Comparison of ENCODE assay signal across 10 mouse cellular contexts in genomic region chr11:70465211-70465610, GRCm38 (mm10). TPM values are rescaled to one million over a fixed set of nuclear protein-coding genes. Genes with fewer than 3 reads are reported as not detected.
DNase-seq lines count a peak whose midpoint lies in the region; ATAC-seq and TF ChIP-seq lines count a peak whose summit lies in the region.
"Had no signal": no experiment of that assay in that cellular context is flagged by ENCODE, and none has a peak within 500 bp of the region (broad histone marks: within the 10 kb centered on the region; RNA-seq: fewer than 3 reads in every experiment).

No protein-coding gene starts in this region.

- H3K4me1 ChIP-seq in heart, postnatal 0 days (ENCODE audit: control insufficient read depth, insufficient read depth) = no peaks in the 10 kb centered on the region; the same call in 1 of the 2 replicates
- H3K4me1 ChIP-seq in embryonic facial prominence, embryonic 12.5 days = peaks cover 7% of the 10 kb centered on the region; the same call in 1 of the 2 replicates
- H3K4me1 ChIP-seq in intestine, embryonic 14.5 days (replicated peaks; ENCODE audit: control insufficient read depth, insufficient read depth, low read length) = peaks cover 14% of the 10 kb centered on the region
- no peaks in the 10 kb centered on the region for H3K4me1 ChIP-seq in neural tube, embryonic 11.5 days (ENCODE audit: control insufficient read depth, insufficient read depth, low read length)
- H3K4me1 ChIP-seq in cerebellum, adult 2 months (ENCODE audit: control insufficient read depth, insufficient read depth, low read length) = no peaks in the 10 kb centered on the region

- peaks cover 20% of the 10 kb centered on the region for H3K27me3 ChIP-seq in heart, postnatal 0 days (ENCODE audit: control insufficient read depth, insufficient read depth, low read length)
- H3K27me3 ChIP-seq in embryonic facial prominence, embryonic 12.5 days = peaks cover 56% of the 10 kb centered on the region
- H3K27me3 ChIP-seq in intestine, embryonic 14.5 days (replicated peaks; ENCODE audit: control insufficient read depth, insufficient read depth, low read length) = peaks cover 26% of the 10 kb centered on the region
- H3K27me3 ChIP-seq in neural tube, embryonic 11.5 days (ENCODE audit: control insufficient read depth, insufficient read depth, low read length) = peaks cover 10% of the 10 kb centered on the region
- no peaks in the 10 kb centered on the region for H3K27me3 ChIP-seq in cerebellum, adult 2 months (ENCODE audit: control insufficient read depth, insufficient read depth, low read length)
- H3K27me3 ChIP-seq: CH12.LX had no signal

- DNase-seq in heart, postnatal 0 days (ENCODE audit: low spot score) = no peak
- no peak for DNase-seq in heart, adult 18-20 months
- peak; percentile 53 for DNase-seq in intestine, embryonic 14.5 days (ENCODE audit: low spot score)
- DNase-seq in neural tube, embryonic 11.5 days (ENCODE audit: low spot score) = peak; percentile 20
- DNase-seq in cerebellum, adult 2 months = no peak
- DNase-seq in thymus, postnatal 36 days = no peak
- no peak for DNase-seq in thymus, postnatal 0 days (ENCODE audit: low spot score)
- DNase-seq: lung, postnatal 36 days had no signal

- H3K36me3 ChIP-seq in heart, postnatal 0 days (replicated peaks; ENCODE audit: control insufficient read depth, insufficient read depth, low read length) = no peaks in the 10 kb centered on the region
- no peaks in the 10 kb centered on the region for H3K36me3 ChIP-seq in embryonic facial prominence, embryonic 12.5 days
- no peaks in the 10 kb centered on the region for H3K36me3 ChIP-seq in intestine, embryonic 14.5 days (ENCODE audit: control insufficient read depth, insufficient read depth, low read length)
- H3K36me3 ChIP-seq in neural tube, embryonic 11.5 days (ENCODE audit: control insufficient read depth, insufficient read depth, low read length) = no peaks in the 10 kb centered on the region

- H3K27ac ChIP-seq in heart, postnatal 0 days (ENCODE audit: low read depth) = no peak overlapping the region
- no peak overlapping the region for H3K27ac ChIP-seq in embryonic facial prominence, embryonic 12.5 days
- no peak overlapping the region for H3K27ac ChIP-seq in intestine, embryonic 14.5 days (ENCODE audit: low read depth)
- no peak overlapping the region for H3K27ac ChIP-seq in neural tube, embryonic 11.5 days (ENCODE audit: low read depth, low read length)
- H3K27ac ChIP-seq in cerebellum, adult 2 months (ENCODE audit: insufficient read depth, low read length) = no peak overlapping the region

- H3K4me3 ChIP-seq in heart, postnatal 0 days (ENCODE audit: low read depth, low read length) = no peak overlapping the region
- peak overlapping the region; percentile 29; the same call in 1 of the 2 replicates for H3K4me3 ChIP-seq in embryonic facial prominence, embryonic 12.5 days
- peak overlapping the region; percentile 28 for H3K4me3 ChIP-seq in intestine, embryonic 14.5 days (ENCODE audit: low read depth, low read length)
- H3K4me3 ChIP-seq in neural tube, embryonic 11.5 days (ENCODE audit: low read depth, low read length) = no peak overlapping the region
- H3K4me3 ChIP-seq in cerebellum, adult 2 months (replicated peaks; ENCODE audit: insufficient read depth, low read depth, low read length) = no peak overlapping the region

- no peak for TF ChIP-seq CTCF in heart, postnatal 0 days (IDR thresholded peaks at IDR 0.05; ENCODE audit: low read depth)
- TF ChIP-seq CTCF in cerebellum, adult 2 months (IDR thresholded peaks at IDR 0.05; ENCODE audit: borderline replicate concordance, insufficient read depth, low read depth, low read length) = no peak

- H3K4me2 ChIP-seq in heart, postnatal 0 days (ENCODE audit: low read depth, low read length) = peak overlapping the region; percentile 59; the same call in 1 of the 2 replicates
- H3K4me2 ChIP-seq in embryonic facial prominence, embryonic 12.5 days (replicated peaks) = peak overlapping the region; percentile 46
- H3K4me2 ChIP-seq in intestine, embryonic 14.5 days (ENCODE audit: low read length) = peak overlapping the region; percentile 55
- no peak overlapping the region for H3K4me2 ChIP-seq in neural tube, embryonic 11.5 days (ENCODE audit: low read depth)

- TF ChIP-seq POLR2A in cerebellum, adult 2 months (IDR thresholded peaks at IDR 0.05; ENCODE audit: borderline replicate concordance, insufficient read depth, low read length) = no peak

- no peak overlapping the region for H3K9ac ChIP-seq in heart, postnatal 0 days (replicated peaks; ENCODE audit: low read depth, low read length)
- no peak overlapping the region for H3K9ac ChIP-seq in embryonic facial prominence, embryonic 12.5 days
- H3K9ac ChIP-seq in intestine, embryonic 14.5 days (ENCODE audit: low read length) = no peak overlapping the region
- no peak overlapping the region; the same call in 1 of the 2 replicates for H3K9ac ChIP-seq in neural tube, embryonic 11.5 days (ENCODE audit: low read length)

- no peak for TF ChIP-seq EP300 in heart, postnatal 0 days (IDR thresholded peaks at IDR 0.05; ENCODE audit: low read depth)

- no peaks in the 10 kb centered on the region for H3K9me3 ChIP-seq in heart, postnatal 0 days (replicated peaks; ENCODE audit: control insufficient read depth, low read length)
- H3K9me3 ChIP-seq in embryonic facial prominence, embryonic 12.5 days = no peaks in the 10 kb centered on the region
- no peaks in the 10 kb centered on the region for H3K9me3 ChIP-seq in intestine, embryonic 14.5 days (ENCODE audit: control insufficient read depth, low read length)
- H3K9me3 ChIP-seq in neural tube, embryonic 11.5 days (ENCODE audit: control insufficient read depth, low read length) = no peaks in the 10 kb centered on the region

- no peak for ATAC-seq in heart, postnatal 0 days (ENCODE audit: insufficient read depth, low read depth)
- no peak for ATAC-seq in embryonic facial prominence, embryonic 12.5 days (ENCODE audit: insufficient number of reproducible peaks, insufficient read depth, low FRiP score, low TSS enrichment)
- no peak for ATAC-seq in intestine, embryonic 14.5 days (replicated peaks; ENCODE audit: low FRiP score, low TSS enrichment, low read depth)
- ATAC-seq in neural tube, embryonic 11.5 days (ENCODE audit: insufficient read depth, low FRiP score, low TSS enrichment) = no peak

- 25% methylated on average over 16 of the region's 16 CpGs for WGBS in heart, postnatal 0 days
- WGBS in embryonic facial prominence, embryonic 12.5 days = 21% methylated on average over 16 of the region's 16 CpGs
- WGBS in intestine, embryonic 14.5 days = 28% methylated on average over 16 of the region's 16 CpGs
- WGBS in neural tube, embryonic 11.5 days = 24% methylated on average over 16 of the region's 16 CpGs
- WGBS in cerebellum, adult 2 months = 33% methylated on average over 16 of the region's 16 CpGs

RNA-seq across cellular contexts. Expression of gene Cxcl16, which starts 5.4 kb away (rescaled TPM):
- total RNA-seq in heart, postnatal 0 days (2014; rRNA removed; ENCODE audit: low replicate concordance) = 5.9 and 12.8 TPM in 2 replicates
- polyA plus RNA-seq in heart, postnatal 0 days (2015; fragmentation: Nextera tagmentation; extraction: Ambion mirVana) = 9.8 and 11.3 TPM in 2 replicates
- 1 to 10 TPM; 8.3 to 9.9 TPM for total RNA-seq in heart, adult 18-20 months (2021)
- polyA plus RNA-seq in embryonic facial prominence, embryonic 12.5 days (2016; fragmentation: Nextera tagmentation; extraction: Ambion mirVana) = 1.4 and 2.2 TPM in 2 replicates
- 8.0 and 10.0 TPM in 2 replicates for polyA plus RNA-seq in intestine, embryonic 14.5 days (2014; fragmentation: Nextera tagmentation; extraction: Ambion mirVana)
- 0.84 and 0.93 TPM in 2 replicates for polyA plus RNA-seq in neural tube, embryonic 11.5 days (2014; fragmentation: Nextera tagmentation; extraction: Ambion mirVana)
- polyA plus RNA-seq in cerebellum, adult 2 months (2012; rRNA removed) = 1.8 and 2.6 TPM in 2 replicates
- 34.2 and 35.1 TPM in 2 replicates for polyA plus RNA-seq in thymus, postnatal 0 days (2015; fragmentation: Nextera tagmentation; extraction: Ambion mirVana)

RNA-seq across cellular contexts. Expression of gene Zmynd15, which starts 6.0 kb away (rescaled TPM):
- total RNA-seq in heart, postnatal 0 days (2014; rRNA removed; ENCODE audit: low replicate concordance) = 0.04 and 5.0 TPM in 2 replicates
- 1.3 TPM in 2 replicates for polyA plus RNA-seq in heart, postnatal 0 days (2015; fragmentation: Nextera tagmentation; extraction: Ambion mirVana)
- 1 to 10 TPM; 1.7 to 2.8 TPM for total RNA-seq in heart, adult 18-20 months (2021)
- 0.27 and 0.46 TPM in 2 replicates for polyA plus RNA-seq in embryonic facial prominence, embryonic 12.5 days (2016; fragmentation: Nextera tagmentation; extraction: Ambion mirVana)
- polyA plus RNA-seq in intestine, embryonic 14.5 days (2014; fragmentation: Nextera tagmentation; extraction: Ambion mirVana) = 0.75 and 0.92 TPM in 2 replicates
- polyA plus RNA-seq in neural tube, embryonic 11.5 days (2014; fragmentation: Nextera tagmentation; extraction: Ambion mirVana) = 0.19 TPM in 1 of 2 replicates, not detected in the other
- 0.21 and 0.25 TPM in 2 replicates for polyA plus RNA-seq in cerebellum, adult 2 months (2012; rRNA removed)
- 4.8 and 5.1 TPM in 2 replicates for polyA plus RNA-seq in thymus, postnatal 0 days (2015; fragmentation: Nextera tagmentation; extraction: Ambion mirVana)

RNA-seq across cellular contexts. Expression of gene Med11, which starts 13.5 kb away (rescaled TPM):
- total RNA-seq in heart, postnatal 0 days (2014; rRNA removed; ENCODE audit: low replicate concordance) = 9.0 and 28.3 TPM in 2 replicates
- 13.7 and 15.9 TPM in 2 replicates for polyA plus RNA-seq in heart, postnatal 0 days (2015; fragmentation: Nextera tagmentation; extraction: Ambion mirVana)
- total RNA-seq in heart, adult 18-20 months (2021) = 1 to 10 TPM; 7.5 to 8.2 TPM
- 41.4 and 44.5 TPM in 2 replicates for polyA plus RNA-seq in embryonic facial prominence, embryonic 12.5 days (2016; fragmentation: Nextera tagmentation; extraction: Ambion mirVana)
- polyA plus RNA-seq in intestine, embryonic 14.5 days (2014; fragmentation: Nextera tagmentation; extraction: Ambion mirVana) = 50.7 and 51.6 TPM in 2 replicates
- 39.1 and 41.6 TPM in 2 replicates for polyA plus RNA-seq in neural tube, embryonic 11.5 days (2014; fragmentation: Nextera tagmentation; extraction: Ambion mirVana)
- 20.4 and 20.5 TPM in 2 replicates for polyA plus RNA-seq in cerebellum, adult 2 months (2012; rRNA removed)
- 47.5 and 47.6 TPM in 2 replicates for polyA plus RNA-seq in thymus, postnatal 0 days (2015; fragmentation: Nextera tagmentation; extraction: Ambion mirVana)

RNA-seq across cellular contexts. Expression of gene Arrb2, which starts 32.8 kb away (rescaled TPM):
- total RNA-seq in heart, postnatal 0 days (2014; rRNA removed; ENCODE audit: low replicate concordance) = 9.5 and 27.5 TPM in 2 replicates
- 4.8 and 6.0 TPM in 2 replicates for polyA plus RNA-seq in heart, postnatal 0 days (2015; fragmentation: Nextera tagmentation; extraction: Ambion mirVana)
- total RNA-seq in heart, adult 18-20 months (2021) = 10 to 100 TPM; 11.3 to 12.5 TPM
- polyA plus RNA-seq in embryonic facial prominence, embryonic 12.5 days (2016; fragmentation: Nextera tagmentation; extraction: Ambion mirVana) = 21.7 and 23.7 TPM in 2 replicates
- polyA plus RNA-seq in intestine, embryonic 14.5 days (2014; fragmentation: Nextera tagmentation; extraction: Ambion mirVana) = 15.8 and 17.9 TPM in 2 replicates
- 24.2 and 31.0 TPM in 2 replicates for polyA plus RNA-seq in neural tube, embryonic 11.5 days (2014; fragmentation: Nextera tagmentation; extraction: Ambion mirVana)
- 70.5 and 79.7 TPM in 2 replicates for polyA plus RNA-seq in cerebellum, adult 2 months (2012; rRNA removed)
- 38.8 and 38.9 TPM in 2 replicates for polyA plus RNA-seq in thymus, postnatal 0 days (2015; fragmentation: Nextera tagmentation; extraction: Ambion mirVana)

RNA-seq across cellular contexts. Expression of gene Tm4sf5, which starts 39.8 kb away (rescaled TPM):
- total RNA-seq in heart, postnatal 0 days (2014; rRNA removed; ENCODE audit: low replicate concordance) = 0.34 and 8.6 TPM in 2 replicates
- polyA plus RNA-seq in heart, postnatal 0 days (2015; fragmentation: Nextera tagmentation; extraction: Ambion mirVana) = 7.6 and 7.8 TPM in 2 replicates
- total RNA-seq in heart, adult 18-20 months (2021) = 1 to 10 TPM; 1.4 to 2.4 TPM
- polyA plus RNA-seq in embryonic facial prominence, embryonic 12.5 days (2016; fragmentation: Nextera tagmentation; extraction: Ambion mirVana) = 0.32 TPM in 1 of 2 replicates, not detected in the other
- polyA plus RNA-seq in intestine, embryonic 14.5 days (2014; fragmentation: Nextera tagmentation; extraction: Ambion mirVana) = 100 and 104 TPM in 2 replicates
- polyA plus RNA-seq in neural tube, embryonic 11.5 days (2014; fragmentation: Nextera tagmentation; extraction: Ambion mirVana) = not detected in 2 replicates
- 0.54 TPM in 2 replicates for polyA plus RNA-seq in cerebellum, adult 2 months (2012; rRNA removed)
- polyA plus RNA-seq in thymus, postnatal 0 days (2015; fragmentation: Nextera tagmentation; extraction: Ambion mirVana) = 8.9 and 9.3 TPM in 2 replicates

Comparison
In these comparisons a context has a peak if more than half of its experiments do, and no peak if none do; other contexts are left out.
1. DNase-seq: peak in intestine, embryonic 14.5 days (single experiment) and neural tube, embryonic 11.5 days (single experiment); none in heart, postnatal 0 days (single experiment), heart, adult 18-20 months (0 of 2), cerebellum, adult 2 months (0 of 2), thymus, postnatal 36 days (0 of 2) and thymus, postnatal 0 days (single experiment).
2. H3K4me3 ChIP-seq: peak in embryonic facial prominence, embryonic 12.5 days (single experiment) and intestine, embryonic 14.5 days (single experiment); none in heart, postnatal 0 days (single experiment), neural tube, embryonic 11.5 days (single experiment) and cerebellum, adult 2 months (single experiment).